Mouse (Mus musculus) heart, adult 18-20 months (tissue): ENCODE measurements around the gene Fkbp15. TPM values are rescaled to one million over a fixed set of nuclear protein-coding genes. Genes with fewer than 3 reads are reported as not detected.
A peak's percentile ranks its signal among the peaks of the same experiment; 100 is the strongest.

ENCODE experiments used
- DNase-seq, 2 experiments: peaks; one replicate each; pipeline ENCODE4 v3.0.0; 2021 to 2022; ENCODE audit warnings: mixed read lengths in 1 of 2
- total RNA-seq, 2 experiments: library from RNA; stranded (reverse); gene quantifications; 2 replicates each; pipeline ENCODE4 v1.2.3; 2021

Fkbp15 gene
- total RNA-seq, 2 experiments from 2014 or later, result 16.4 to 17.7 TPM

DNA sequence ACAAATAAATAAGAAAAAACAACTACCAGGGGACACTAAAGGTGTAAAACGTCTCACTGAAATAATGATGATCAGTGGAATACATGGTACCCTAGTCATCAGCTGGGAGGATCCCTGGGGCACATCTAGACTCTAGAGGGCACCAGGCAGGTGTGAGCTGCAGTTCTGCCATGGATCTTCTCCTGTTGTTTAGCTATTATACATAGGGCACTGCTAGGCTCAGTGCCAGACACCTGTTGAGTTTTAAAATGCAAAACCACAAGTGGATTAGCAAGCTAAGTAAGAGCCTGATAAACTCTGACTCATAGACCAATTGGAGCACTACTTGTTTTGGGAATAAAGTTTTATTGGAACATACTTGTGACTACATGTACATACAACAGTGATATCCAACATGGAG, 42.1 kb downstream of the Fkbp15 start:
- DNase-seq, result no peak

DNA sequence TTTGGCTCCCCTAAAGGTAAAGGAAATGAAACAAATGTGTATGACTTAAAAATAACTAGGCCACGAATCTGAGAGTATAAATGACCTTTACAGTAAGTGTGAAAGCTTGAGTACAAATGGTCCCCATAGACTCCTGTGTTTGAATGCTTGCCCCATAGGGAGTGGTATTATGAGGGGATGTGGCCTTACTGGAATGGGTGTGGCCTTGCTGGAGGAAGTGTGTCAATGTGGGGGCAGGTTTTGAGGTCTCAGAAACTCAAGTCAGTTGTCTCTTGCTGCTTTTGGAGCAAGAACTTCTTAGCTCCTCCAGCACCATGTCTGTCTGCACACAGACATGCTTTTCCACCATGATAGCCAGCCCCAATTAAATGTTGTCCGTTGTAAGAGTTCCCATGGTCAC, 43.9 kb downstream of the Fkbp15 start:
- no peak for DNase-seq

DNA sequence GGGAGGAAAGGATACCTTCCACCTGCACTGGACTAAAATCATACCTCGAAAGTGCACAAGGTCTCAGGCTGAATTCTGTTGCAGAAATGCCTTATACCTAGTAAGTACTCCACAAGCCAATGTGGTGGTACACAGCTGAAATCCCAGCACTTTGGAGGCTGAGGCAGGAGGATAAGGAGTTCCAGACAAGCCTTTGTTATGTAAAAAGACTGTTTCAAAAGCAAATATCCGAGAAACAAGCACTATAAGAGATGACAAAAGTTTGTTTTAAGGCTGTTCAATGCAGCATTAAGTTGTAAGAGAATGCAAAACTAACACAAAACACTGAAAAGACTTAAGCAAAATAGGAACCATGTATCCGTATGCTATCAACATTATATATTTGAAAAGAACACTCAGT, 45.8 kb downstream of the Fkbp15 start:
- no peak for DNase-seq

DNA sequence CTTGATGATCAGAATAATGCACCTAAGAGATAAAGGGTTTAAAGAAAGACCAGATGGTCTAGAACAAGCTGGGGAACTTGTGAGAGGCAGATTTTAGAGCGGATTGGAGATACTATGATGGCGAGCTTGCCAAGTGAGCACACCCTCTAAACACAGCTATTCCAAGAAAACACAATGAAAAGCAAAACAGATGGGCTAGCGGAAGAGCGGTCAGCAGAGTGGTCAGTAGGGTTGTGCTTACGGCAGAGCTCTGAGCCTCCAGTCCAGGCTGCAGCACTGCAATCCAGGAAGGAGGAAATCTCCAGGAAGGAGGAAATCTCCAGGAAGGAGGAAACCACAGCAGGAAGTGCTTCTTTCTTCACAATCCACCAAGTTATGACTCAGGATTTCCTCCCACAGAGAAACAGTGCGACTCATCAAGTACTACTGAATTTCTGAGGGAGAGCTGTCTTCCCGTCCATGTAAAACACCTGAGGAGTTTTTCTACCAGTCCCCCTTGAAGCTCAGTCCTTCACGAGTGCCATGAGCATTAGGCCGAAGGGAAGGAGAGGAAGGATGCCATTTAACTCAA, 46.6 kb downstream of the Fkbp15 start:
- DNase-seq, result no peak

DNA sequence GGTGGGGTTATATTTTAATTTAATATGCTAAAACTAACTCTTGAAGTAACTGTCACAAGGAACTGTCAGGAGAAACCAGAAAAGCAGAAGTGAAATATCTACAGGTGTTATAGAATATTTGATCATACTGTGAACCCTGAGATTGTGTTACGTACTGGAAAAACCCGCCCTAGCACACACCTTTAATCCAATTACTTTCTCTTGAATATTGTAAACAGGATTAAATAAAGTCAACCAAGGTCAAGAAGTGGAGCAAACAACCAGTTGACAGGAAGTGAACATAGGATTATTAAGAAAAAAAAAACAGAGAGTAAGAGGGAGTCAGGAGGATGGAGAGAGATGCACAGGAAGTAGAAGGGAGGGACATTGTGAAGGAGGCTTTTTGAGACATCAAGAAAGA, 47.5 kb downstream of the Fkbp15 start:
- no peak for DNase-seq

DNA sequence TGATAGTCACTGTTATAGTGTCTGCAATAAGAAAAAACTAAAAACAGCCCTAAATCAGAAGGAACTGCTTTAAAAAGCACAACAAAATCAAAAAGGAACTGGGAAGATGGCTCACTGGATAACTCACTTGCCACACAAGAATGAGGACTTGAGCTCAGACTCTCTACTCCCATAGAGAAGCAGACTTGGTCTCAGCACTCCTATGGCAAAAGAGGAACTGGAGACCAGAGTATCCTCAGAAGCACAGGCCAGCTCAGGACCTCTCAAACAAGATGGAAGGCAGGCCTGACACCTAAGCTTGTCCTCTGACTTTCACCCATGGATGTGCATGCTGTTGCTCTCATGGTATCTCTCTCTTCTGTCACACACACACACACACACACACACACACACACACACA, 51.9 kb downstream of the Fkbp15 start:
- DNase-seq, result no peak

DNA sequence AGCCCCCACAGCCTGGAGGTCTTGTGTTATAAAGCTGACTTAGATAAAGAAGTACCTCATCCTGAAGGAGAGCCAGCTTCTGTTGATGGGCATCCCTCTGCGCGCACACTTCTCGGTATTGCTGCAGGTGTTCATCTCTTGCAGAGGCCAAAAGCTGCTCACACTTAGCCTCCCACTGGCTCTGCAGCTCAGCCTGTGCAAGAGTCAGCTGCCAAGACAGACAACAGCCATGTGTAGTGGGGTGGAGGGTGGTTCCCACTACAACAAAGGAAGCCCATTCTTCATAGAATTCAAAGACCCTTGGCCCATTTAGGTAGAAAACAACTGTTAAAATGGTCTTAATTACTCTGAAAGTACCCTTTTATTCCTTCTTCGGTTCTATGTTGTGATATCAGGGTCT, 53.5 kb downstream of the Fkbp15 start:
- DNase-seq, result no peak

DNA sequence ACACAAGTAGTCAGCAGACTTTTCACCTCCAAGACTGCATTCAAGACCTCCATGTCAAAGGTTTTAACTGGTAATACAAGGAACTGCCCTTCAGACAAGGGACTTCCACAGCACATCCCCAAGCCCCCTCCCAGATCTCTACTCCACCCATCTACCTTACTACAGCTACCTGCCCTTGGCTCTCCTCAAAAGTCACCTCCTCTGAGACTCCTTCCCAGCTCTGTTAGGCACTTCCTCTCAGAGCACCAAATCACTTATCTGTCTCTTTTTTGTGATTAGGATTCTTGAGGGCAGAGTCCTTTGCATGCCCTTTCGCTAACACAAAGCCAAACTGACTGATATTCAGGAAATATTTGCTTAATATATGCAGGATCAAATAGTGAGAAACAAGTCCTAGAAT, 54.0 kb downstream of the Fkbp15 start:
- DNase-seq, result no peak

DNA sequence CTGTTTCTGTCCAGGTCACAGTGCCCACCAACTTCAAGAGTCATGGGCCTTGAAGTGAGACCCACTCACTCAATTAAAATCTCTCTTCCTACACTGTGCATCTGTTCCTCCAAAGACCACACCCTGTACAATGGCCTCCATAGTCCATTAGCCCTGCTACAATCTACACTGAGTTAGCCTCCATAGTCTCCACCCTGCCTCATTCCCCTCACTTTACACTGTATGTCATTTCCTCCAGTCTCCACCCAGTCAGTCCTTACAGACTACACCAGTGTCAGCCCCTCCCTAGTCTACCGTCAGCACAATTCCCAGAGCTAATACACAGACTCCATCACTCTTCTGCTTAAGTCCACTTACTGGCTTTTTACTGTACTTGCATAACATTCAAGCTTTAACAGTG, 57.1 kb downstream of the Fkbp15 start:
- DNase-seq, result no peak

DNA sequence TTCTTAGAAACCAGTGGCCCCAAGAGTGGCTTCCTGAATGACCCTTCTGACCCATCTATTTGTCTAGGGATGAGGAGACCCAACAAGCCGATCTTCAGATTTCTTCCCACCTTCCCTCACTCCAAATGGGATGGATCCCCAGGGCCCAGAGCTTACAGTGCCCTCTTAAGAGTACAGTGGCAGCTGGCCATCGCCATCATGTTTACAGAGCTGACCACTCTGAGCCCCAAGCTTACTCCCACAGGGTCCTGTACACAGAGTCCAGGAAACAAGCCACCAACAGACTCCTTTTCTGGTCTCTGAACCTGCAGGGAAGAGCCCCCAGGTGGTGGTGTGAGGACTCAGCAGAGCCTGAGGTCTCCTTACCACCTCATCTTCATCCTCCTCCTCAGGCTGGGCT, 57.6 kb downstream of the Fkbp15 start:
- DNase-seq, result no peak

DNA sequence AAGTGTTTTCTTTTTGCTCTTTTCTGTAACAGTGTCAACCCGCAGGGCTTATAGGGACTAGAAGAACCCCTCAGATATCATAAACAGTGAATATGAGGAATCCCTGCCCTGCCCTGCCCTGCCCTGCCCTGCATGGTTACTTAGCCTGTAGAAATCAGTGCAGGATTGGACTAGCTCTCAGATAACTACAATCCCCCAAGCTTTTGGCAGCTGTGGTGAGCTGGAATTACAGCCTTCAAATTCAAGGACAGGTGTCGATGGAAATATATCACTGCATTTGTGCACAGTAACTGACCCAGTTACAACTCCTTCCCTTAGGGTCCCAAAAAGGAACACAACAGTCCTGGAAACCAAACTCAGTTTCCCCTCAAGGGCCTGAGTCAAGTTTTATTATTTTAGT, 60.3 kb downstream of the Fkbp15 start:
- DNase-seq, result no peak

DNA sequence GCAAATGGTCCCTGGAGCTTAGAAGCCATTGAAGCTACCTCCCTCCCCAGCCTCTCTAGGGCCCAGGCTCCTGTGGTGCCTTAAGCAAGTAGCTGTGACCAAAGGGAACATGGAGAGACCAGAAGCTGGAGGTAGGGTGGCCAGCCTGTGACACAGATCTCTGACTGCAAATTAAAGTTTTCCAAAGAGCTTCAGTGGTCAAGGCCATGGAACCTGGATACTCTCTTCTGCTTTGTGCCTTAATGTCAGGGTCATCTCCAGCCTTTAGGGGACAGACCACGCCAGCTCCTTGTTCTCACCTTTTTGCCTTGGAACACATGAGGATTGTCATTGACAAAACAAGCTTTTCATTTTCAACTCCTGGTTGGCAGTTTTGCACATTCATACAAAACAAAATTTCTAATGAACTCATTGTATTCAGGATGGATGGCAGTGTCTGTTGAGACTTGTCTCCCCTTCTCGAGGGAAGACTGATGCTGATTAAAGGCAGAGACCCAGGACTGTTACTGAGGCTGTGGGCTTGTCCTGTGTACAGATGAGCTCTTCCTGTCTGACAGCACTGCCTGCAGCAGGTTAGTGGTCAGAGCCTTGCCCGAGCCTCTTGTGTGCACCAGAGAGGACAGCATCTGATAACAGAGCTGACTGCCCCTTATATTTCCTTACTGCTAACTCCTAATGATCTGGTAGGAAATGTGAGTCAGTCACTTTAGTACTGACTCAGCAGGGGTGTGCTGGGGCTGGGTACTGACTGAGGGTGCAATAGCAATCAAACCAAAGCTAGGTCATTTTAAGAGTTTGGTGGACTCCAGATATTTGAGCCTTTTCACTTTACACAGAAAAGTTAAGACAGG, 62.8 kb downstream of the Fkbp15 start:
- no peak for DNase-seq

DNA sequence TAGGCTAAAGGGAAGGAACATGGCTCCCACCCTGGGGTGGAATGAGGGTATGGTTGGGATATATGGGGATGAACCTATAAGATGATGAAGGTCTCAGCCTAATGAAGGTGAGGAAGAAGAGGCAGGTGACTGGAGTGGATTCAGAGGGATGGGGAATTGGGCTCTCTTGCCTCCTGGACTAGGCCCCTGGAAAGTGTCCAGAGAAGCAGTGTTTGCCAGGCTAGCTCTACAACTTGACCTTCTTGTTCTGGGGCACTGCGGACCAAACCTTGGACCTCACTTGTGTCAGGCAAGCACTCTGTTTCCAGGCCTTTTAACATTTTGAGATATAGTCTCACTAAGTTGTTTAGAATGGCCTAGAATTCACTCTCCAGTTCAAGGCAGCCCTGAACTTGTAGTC, 65.6 kb downstream of the Fkbp15 start:
- no peak for DNase-seq

DNA sequence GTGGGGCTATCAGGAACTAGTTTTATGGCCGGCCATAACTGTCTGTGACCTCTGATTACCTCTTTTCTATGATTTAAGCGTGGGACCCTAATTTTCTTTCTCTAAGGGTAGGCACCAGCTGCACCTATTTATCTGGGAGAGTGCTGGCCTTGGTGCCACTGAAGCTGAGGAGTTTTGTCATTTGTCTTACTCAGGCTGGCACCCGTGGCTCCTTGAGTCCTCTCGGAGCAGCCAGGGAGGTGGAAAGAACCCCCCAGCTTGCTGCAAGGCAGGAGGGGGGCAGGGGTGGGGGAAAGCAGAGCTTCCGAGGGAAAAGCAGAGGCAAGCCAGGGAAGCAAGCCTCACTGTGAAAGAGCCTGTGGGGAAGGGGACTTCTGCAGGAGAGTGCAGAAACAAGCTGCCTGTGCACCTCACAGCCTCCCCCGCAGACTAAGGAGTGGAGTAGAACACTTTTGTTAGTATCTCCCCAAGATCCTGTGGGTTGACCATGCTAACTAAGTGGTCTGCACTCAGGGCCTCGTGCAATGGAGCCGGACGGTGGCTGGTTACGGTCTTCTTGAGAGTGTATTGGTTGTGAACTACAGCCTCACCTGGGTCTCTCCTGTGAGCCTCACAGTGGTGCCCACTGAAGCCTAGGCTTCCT, 67.0 kb downstream of the Fkbp15 start:
- DNase-seq, result no peak

DNA sequence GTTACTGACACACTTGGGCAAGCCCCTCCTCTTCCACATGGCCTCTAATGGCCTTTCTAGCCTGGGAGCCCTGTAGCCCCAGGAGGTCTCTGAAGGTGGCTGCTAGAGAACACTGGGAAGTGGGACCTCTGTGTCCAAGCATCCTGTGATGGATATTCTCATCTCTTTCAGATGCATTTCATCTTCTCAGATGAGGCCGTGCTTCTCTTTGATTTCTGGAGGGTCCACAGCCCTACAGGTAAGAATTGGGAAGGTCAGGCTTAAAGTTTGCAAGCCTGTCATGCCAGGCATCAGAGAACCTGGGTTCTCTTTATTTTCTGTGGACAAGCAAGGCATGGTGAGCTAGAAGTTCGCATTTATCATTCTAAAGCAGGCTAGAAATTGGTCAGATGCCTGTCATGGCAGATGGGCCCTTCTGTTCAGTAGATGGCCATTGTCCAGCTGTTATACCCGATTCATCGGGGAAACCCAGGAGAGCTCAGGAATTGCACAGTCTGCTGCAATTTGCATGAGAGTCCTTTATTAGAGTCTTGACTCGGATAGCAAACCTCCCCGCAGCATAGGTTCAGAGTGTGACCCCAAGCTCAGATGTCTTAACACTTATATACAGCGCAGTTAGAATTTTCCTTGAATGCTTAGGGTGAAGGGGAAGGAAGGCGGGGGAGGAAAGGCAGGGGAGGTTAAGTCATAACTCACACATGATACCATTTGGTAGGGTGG, 67.7 kb downstream of the Fkbp15 start:
- DNase-seq, result no peak

DNA sequence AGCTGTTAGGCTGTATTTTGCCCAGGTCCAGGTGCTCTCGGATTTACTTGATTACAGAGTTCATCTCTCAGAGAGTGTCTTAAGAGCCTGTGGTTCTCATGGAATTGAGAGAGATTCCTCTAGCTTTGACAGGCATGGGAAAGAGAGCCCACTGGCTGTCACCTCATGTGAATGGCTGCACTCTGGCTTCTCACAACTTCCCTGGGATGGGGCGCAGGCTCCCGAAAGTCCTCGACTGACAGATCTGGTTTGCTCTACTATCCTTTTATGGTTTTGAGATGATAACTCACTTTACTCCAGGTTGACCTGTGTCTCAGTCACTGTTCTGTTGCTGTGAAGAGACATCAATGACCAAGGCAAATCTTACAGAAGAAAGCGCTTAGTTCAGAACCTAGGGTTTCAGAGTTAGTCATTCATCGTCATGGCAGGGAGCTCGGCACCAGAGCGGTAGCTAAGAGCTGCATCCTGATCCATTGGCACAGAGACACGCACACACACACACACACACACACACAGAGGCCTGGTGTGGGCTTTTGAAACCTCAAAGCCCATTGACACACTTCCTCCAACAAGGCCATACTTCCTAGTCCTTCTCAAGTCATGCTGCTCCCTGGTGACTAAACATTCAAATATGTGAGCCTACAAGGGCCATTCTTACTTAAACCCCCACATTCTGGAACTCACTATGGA, 69.4 kb downstream of the Fkbp15 start:
- no peak for DNase-seq

DNA sequence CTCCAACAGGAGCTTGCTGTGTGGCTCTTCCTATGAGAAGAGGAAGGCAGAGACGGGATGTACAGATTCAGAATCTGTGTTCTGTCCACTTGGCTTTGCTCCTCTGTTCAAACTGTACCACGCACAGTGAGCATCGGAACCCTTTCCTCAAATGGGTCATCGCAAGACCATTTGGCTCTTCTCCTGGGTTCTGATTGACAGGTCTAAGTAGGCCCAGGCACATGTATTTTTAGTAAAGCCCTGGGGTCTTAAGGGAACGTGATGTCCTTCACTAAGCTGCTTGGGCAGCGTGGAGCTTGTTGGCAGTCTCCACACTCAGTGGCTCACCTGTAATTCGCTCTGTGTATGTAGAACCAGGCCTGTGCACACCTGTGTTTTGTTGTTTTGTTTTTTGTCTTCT, 71.1 kb downstream of the Fkbp15 start:
- peak; percentile 57 to 76 for DNase-seq

DNA sequence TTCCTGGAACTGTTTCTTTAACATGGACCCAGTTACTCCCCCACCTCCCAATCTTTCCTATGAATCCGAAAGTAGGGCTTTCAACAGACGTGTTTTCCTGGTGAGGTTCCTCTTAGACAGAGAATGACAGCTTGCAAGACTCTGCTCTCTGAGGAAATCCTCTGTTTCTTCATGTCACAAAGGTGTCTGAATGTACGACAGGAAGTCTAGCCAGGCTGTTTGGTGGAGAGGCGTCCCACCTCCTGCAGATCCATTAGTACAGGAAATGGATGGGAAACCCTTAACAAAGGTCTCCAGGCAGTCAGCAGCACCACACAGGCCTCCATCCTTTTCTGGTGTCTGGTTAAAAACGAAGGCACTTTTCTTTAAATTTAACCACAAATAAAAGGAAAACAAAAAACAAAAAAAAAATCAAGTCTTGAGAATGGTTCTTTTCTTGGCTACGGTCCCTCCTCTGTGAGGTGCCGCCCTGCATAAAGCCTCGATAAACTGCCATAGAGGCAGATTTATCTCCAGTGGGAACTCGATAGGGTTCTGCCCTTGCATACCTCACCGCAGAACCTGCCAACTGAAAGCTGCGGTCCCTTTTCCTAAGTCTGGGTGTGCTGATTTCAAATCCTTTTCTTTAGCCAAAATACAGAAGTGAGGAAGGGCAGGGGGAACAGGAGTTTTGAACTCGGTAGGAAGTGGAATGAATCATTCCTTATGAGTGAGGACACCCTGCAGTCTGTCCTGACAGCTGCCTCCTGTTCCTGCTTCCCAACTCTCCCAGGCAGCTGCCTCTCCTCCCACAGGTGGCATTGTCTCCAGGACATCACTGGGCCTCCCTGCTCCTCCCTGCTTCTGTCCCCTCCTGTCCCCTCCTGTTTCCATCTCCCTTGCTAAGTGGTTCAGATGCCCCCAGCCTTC, 73.1 kb downstream of the Fkbp15 start:
- peak; percentile 37 to 59 for DNase-seq

DNA sequence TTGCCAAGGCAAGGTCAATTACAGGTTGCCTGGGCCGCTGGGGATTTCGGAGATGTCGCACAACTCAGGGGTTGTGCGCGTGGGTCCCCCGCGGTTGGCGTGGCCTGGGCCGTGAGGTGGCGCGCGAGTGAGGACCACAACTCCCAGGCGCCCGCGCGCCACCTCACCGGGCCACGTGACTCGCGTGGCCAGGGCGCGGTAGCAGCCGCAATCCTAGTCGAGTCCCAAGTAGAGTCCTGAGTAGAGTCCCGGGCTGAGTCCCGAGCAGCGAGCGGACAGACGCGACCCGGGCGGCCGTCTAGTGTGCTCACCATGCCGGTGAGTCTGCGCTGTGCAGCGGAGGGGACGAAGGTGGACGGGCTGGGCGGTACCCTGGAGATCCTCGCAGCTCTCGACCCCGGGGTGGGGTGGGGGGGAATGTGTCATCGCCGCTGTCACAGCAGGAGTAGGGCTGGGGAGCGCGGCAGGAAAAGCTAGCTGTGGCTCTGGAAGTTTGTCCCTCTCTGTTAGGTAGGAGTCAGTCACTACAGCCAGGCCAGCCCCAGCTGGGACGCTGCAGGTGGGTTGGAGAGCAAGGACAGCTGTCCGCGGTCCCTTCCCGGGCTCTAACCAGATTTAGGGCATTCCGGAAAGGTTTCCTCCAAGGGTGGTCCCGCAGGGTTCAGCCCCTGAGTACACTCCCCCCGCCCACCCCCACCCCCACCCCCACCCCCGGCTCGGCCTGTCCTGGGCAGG, 73.9 kb downstream of the Fkbp15 start:
- peak; percentile 87 to 88 for DNase-seq

DNA sequence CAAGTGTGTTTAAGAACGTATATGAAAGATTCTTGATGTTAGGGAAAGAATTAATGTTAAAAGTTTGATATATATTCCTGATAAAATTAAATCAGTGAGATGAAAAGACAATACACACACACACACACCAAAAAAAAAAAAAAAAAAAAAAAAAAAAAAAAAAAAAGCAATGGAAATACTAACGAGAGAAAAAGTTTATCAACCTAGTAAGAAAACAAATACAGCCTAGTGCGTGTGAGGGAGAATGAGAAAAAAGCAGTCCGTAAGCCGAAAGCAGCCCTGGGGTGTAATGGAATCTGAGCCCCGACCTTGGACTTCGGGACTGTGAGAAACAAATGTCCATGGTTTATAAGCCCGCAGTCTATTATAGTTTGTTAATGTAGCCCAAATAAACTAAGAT, 74.8 kb downstream of the Fkbp15 start:
- peak in 1 of 2 experiments; percentile 6 for DNase-seq

DNA sequence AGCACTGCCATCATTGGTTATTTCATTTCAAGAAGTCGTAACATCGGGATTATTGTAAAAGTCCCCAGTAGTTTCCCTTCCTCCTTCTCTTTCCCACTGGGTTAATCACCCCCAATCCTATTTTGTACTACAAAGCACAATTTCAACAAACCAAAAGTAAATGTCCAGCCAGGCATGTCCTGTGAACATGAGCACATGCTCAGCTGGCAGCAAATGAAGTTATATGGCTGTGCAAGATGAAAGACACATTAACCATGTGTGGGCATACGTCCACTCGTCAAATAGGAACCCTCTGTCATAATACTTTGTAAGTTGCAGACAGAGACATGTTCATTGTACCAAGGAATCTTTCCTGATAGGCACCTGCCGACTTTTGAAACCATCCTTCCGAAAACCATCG, 77.4 kb downstream of the Fkbp15 start:
- DNase-seq, result no peak
